Mouse (Mus musculus) neural tube, embryonic 13.5 days (tissue): ENCODE results near the gene Cisd1. TPM values are rescaled to one million over a fixed set of nuclear protein-coding genes. Genes with fewer than 3 reads are reported as not detected.

Experiments used
- ATAC-seq: fragments of 200-750 bp; cut with Nextera tagmentation; 2 replicates; pipeline ENCODE4 v1.8.0; 2017; ENCODE audit warnings: low read depth, mild to moderate bottlenecking, moderate TSS enrichment, moderate library complexity
- H3K27ac ChIP-seq: fragments of 300-500 bp; sonication (generic); replicated peaks from 2 replicates; pipeline ENCODE4 v1.5.1; 2015; ENCODE audit warnings: moderate library complexity, mild to moderate bottlenecking, inconsistent platforms
- H3K27me3 ChIP-seq: fragments of 300-500 bp; sonication (generic); 2 replicates; pipeline ENCODE4 v1.6.1; 2015; ENCODE audit warnings: mild to moderate bottlenecking, inconsistent platforms
- H3K36me3 ChIP-seq: fragments of 300-500 bp; sonication (generic); 2 replicates; pipeline ENCODE4 v1.6.1; 2015; ENCODE audit warnings: mild to moderate bottlenecking, inconsistent platforms
- H3K4me1 ChIP-seq: fragments of 300-500 bp; sonication (generic); replicated peaks from 2 replicates; pipeline ENCODE4 v1.6.1; 2015; ENCODE audit warnings: inconsistent platforms
- H3K4me2 ChIP-seq: fragments of 300-500 bp; sonication (generic); 2 replicates; pipeline ENCODE4 v1.6.1; 2015; ENCODE audit warnings: inconsistent platforms, mild to moderate bottlenecking, moderate library complexity
- H3K4me3 ChIP-seq: fragments of 300-500 bp; sonication (generic); 2 replicates; pipeline ENCODE4 v1.5.1; 2015; ENCODE audit warnings: mild to moderate bottlenecking, inconsistent platforms
- H3K9ac ChIP-seq: fragments of 300-500 bp; sonication (generic); 2 replicates; pipeline ENCODE4 v1.6.1; 2015; ENCODE audit warnings: moderate library complexity, mild to moderate bottlenecking, inconsistent platforms
- H3K9me3 ChIP-seq: fragments of 300-500 bp; sonication (generic); 2 replicates; pipeline ENCODE4 v1.6.1; 2016; ENCODE audit warnings: inconsistent platforms
- WGBS: fragments of 180-500 bp; shearing (Covaris S2); methylation state at CpG from one replicate; pipeline ENCODE4 v1.1.7; 2015; 5-methylcytosine and 5-hydroxymethylcytosine counted together
- polyA plus RNA-seq: library from polyadenylated mRNA; unstranded; fragments of >200 nt; fragmentation: Nextera tagmentation; extraction: Ambion mirVana; gene quantifications from 2 replicates; pipeline ENCODE4 v1.2.1, GENCODE M21; 2015

Gene Cisd1
- polyA plus RNA-seq, 1 experiment from 2014 or later = 259 TPM

DNA sequence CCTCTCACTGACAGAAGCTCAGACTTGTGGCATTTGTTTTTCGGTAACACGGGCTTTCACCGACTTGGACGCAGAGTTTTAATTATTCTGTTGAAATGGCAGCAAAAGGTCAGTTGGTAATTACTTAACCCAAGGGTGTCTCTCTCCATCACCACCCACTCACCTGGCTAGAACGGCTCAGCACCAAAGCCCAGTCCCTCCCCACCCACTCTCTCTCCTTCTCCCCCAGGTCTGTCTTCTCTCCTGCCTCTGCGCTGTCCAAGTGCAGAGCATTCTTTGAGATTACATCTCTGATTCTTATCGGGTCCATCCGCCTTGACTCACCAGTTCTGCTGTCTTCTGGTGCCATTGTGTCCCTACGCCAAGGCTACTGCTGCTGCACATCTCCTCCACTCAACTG, 11.9 kb downstream of the Cisd1 start:
- Histone ChIP-seq H3K4me2 (no peak overlapping the region), H3K27me3 (no peaks in the 10 kb centered on the region), H3K9me3 (no peaks in the 10 kb centered on the region), H3K9ac (no peak overlapping the region), H3K36me3 (peaks cover 53% of the 10 kb centered on the region), H3K27ac (no peak overlapping the region), H3K4me3 (no peak overlapping the region), H3K4me1 (no peaks in the 10 kb centered on the region)
- 97% methylated on average over 9 of the region's 9 CpGs for WGBS
- ATAC-seq = no peak

DNA sequence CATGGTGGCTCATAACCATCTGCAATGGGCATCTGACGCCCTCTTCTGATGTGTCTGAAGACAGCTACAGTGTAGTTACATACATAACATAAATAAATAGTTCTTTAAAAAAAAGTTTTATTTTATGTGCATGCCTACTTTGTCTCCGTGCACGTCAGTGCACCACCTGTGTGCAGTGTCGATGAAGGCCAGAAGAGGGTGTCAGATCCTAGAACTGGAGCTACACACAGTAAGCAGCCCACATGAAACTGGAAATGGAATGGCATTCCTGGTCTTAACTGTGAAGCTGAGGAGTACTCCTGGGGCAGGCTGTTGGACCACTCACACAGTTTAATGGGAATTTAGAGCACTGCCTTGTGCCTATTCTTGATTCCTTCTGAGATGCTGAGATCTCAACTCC, 12.4 kb downstream of the Cisd1 start:
- H3K9ac ChIP-seq = no peak overlapping the region
- H3K9me3 ChIP-seq = no peaks in the 10 kb centered on the region
- ATAC-seq = no peak
- H3K4me2 ChIP-seq = no peak overlapping the region
- H3K27me3 ChIP-seq = no peaks in the 10 kb centered on the region
- no peaks in the 10 kb centered on the region for H3K4me1 ChIP-seq
- H3K4me3 ChIP-seq = no peak overlapping the region
- 88% methylated on average over 4 of the region's 4 CpGs for WGBS
- no peak overlapping the region for H3K27ac ChIP-seq
- peaks cover 53% of the 10 kb centered on the region for H3K36me3 ChIP-seq

DNA sequence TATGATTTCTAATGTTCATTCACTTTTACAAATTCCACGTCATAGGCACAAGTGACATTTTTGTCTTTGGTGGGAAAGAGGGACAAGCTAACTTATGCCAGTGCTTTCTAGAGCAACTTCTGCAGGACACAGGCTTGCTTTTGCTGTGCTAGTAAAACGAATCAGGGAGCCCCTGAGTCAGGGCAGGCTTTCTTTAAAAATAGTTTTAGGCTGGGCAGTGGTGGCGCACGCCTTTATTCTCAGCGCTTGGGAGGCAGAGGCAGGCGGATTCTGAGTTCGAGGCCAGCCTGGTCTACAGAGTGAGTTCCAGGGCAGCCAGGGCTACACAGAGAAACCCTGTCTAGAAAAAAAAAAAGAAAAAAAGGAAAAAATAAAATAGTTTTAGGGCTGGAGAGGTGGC, 12.8 kb downstream of the Cisd1 start:
- 96% methylated on average over 7 of the region's 7 CpGs for WGBS

DNA sequence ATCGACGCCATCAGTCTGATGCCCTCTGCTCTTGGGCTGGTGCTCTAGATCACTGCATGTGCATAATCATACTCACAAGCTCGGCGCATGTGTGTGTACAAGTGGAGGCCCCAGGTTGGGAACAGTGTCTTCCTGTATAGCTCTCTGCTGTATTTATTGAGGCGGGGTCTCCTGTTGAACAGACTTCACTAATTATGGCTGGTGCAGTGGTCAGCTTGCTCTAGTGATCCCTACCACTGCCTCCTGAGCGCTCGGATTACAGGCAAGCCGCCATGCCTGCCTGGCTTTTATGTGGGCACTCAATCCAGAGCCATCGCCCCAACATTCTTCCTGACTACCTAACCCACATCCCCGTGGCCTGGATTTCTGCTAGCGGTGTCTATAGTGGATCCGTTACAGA, 14.7 kb downstream of the Cisd1 start:
- Histone ChIP-seq H3K27me3 (no peaks in the 10 kb centered on the region), H3K4me3 (no peak overlapping the region), H3K9me3 (no peaks in the 10 kb centered on the region), H3K9ac (no peak overlapping the region), H3K27ac (no peak overlapping the region), H3K36me3 (peaks cover 40% of the 10 kb centered on the region), H3K4me2 (no peak overlapping the region), H3K4me1 (no peaks in the 10 kb centered on the region)
- 95% methylated on average over 12 of the region's 12 CpGs for WGBS
- ATAC-seq = no peak

More for the DNA sequence above, 12.8 kb downstream of the Cisd1 start:
- no peak overlapping the region for H3K9ac ChIP-seq
- no peaks in the 10 kb centered on the region for H3K27me3 ChIP-seq
- no peaks in the 10 kb centered on the region for H3K9me3 ChIP-seq
- H3K4me1 ChIP-seq = no peaks in the 10 kb centered on the region
- no peak overlapping the region for H3K4me3 ChIP-seq
- no peak for ATAC-seq
- H3K27ac ChIP-seq = no peak overlapping the region
- peaks cover 53% of the 10 kb centered on the region for H3K36me3 ChIP-seq
- H3K4me2 ChIP-seq = no peak overlapping the region

DNA sequence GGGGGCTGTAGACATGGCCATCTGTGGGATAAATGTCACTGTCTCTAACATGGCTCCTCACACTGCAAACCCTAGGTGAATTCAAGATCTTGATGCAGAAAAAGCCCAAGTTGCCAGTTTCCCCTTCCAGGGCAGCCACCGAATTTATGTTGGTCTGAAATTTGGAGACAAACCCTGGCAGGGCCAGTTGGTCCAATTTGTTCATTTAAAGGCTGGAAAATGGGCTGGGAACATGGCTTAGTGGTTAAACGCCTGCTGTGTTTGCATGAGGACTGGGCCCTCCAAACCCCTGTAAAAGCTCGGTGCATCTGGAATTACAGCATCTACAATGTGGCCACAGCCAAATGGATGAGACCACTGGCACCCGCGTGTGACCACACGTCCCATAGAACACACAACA, 15.5 kb downstream of the Cisd1 start:
- Histone ChIP-seq H3K4me1 (no peaks in the 10 kb centered on the region), H3K9ac (no peak overlapping the region), H3K9me3 (no peaks in the 10 kb centered on the region), H3K27me3 (no peaks in the 10 kb centered on the region), H3K36me3 (peaks cover 32% of the 10 kb centered on the region), H3K4me3 (no peak overlapping the region), H3K4me2 (no peak overlapping the region), H3K27ac (no peak overlapping the region)
- WGBS = 94% methylated on average over 6 of the region's 6 CpGs
- no peak for ATAC-seq

DNA sequence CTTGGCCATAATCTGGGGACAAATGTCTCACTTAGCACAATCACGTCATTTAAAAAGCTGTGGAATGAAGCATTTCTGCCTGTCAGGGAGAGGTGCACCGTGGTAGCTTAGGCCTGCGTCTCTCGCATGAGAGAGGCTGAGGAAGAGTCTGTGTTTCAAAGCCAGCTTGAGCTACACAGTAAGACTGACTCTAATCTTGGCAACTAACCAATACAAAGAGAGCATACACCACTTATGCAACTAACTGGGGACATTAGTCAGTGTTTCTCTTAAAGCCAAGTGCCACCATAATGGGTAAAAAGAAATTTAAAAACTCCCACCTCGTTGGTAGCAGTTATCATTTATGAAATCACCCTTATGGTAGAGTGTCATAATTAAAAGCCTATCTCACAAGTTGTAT, 15.9 kb downstream of the Cisd1 start:
- Histone ChIP-seq H3K4me3 (no peak overlapping the region), H3K4me2 (no peak overlapping the region), H3K27ac (no peak overlapping the region), H3K9me3 (no peaks in the 10 kb centered on the region), H3K4me1 (no peaks in the 10 kb centered on the region), H3K9ac (no peak overlapping the region), H3K36me3 (peaks cover 28% of the 10 kb centered on the region), H3K27me3 (no peaks in the 10 kb centered on the region)
- no peak for ATAC-seq
- 91% methylated on average over 5 of the region's 5 CpGs for WGBS

DNA sequence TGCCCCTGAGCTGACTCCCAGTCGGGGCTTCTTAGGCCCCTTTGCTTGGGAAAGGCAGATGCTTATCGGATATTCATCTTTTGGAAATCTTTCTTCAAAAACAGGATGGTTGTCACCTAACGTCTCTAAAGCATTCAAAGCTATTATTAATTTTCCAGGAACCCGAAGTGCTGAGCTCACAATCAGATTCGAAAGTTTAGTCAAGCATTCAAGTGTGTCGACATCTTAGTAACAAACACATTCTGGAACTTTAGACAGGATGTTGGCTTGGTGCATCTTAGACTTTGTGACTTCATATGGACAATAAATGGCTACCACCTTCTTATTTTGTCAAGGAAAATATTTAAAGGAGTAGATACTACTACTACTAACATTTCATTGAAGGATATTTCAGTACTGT, 16.4 kb downstream of the Cisd1 start:
- no peak overlapping the region for H3K27ac ChIP-seq
- H3K4me1 ChIP-seq = no peaks in the 10 kb centered on the region
- H3K4me2 ChIP-seq = no peak overlapping the region
- H3K9ac ChIP-seq = no peak overlapping the region
- no peak overlapping the region for H3K4me3 ChIP-seq
- no peaks in the 10 kb centered on the region for H3K9me3 ChIP-seq
- ATAC-seq = no peak
- 89% methylated on average over 6 of the region's 6 CpGs for WGBS
- peaks cover 23% of the 10 kb centered on the region for H3K36me3 ChIP-seq
- H3K27me3 ChIP-seq = no peaks in the 10 kb centered on the region

DNA sequence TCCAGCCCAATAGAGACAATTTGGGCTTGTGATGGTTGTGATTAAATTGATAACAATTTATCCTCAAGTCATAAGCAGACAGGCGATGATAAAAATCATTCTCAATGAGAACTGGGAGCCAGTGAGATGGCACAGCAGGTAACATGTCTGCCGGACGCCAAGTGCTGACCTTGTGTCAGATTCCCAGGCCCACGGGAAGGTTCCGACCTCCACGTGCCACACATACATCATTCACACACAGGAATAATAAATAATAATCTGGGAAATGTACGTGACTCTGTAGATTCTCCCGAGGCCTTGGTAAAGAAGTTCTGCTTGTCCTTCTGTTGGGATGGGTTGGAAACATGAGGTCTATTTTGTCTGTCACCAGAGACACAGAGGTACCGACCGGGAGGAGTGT, 17.4 kb downstream of the Cisd1 start:
- no peak overlapping the region for H3K4me2 ChIP-seq
- no peaks in the 10 kb centered on the region for H3K4me1 ChIP-seq
- no peak for ATAC-seq
- H3K27me3 ChIP-seq = no peaks in the 10 kb centered on the region
- no peak overlapping the region for H3K27ac ChIP-seq
- H3K4me3 ChIP-seq = no peak overlapping the region
- 82% methylated on average over 10 of the region's 10 CpGs for WGBS
- H3K36me3 ChIP-seq = peaks cover 20% of the 10 kb centered on the region
- no peaks in the 10 kb centered on the region for H3K9me3 ChIP-seq
- H3K9ac ChIP-seq = no peak overlapping the region

DNA sequence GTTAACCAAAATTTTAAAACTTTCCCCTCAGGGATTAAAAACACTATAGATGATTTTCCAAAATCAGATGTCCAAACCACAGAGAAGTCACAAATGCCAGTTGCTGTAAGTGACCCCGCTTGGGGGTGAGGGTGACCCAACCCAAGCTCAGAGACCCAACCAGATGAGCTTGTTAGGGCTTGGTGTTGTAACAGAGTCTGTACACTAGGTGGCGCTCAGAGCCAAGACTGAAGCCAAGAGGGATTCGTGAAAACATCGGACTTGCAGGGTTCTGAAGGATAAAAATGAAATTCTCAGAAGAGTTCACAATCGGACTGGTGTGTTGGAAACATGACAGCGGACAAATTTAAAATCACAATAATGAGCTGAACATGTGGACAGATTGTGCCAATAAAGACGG, 18.0 kb downstream of the Cisd1 start:
- H3K4me2 ChIP-seq = no peak overlapping the region
- no peak overlapping the region for H3K27ac ChIP-seq
- no peak overlapping the region for H3K4me3 ChIP-seq
- ATAC-seq = no peak
- no peak overlapping the region for H3K9ac ChIP-seq
- no peaks in the 10 kb centered on the region for H3K9me3 ChIP-seq
- WGBS = 16% methylated on average over 7 of the region's 7 CpGs
- peaks cover 17% of the 10 kb centered on the region for H3K36me3 ChIP-seq
- H3K4me1 ChIP-seq = no peaks in the 10 kb centered on the region
- H3K27me3 ChIP-seq = no peaks in the 10 kb centered on the region

DNA sequence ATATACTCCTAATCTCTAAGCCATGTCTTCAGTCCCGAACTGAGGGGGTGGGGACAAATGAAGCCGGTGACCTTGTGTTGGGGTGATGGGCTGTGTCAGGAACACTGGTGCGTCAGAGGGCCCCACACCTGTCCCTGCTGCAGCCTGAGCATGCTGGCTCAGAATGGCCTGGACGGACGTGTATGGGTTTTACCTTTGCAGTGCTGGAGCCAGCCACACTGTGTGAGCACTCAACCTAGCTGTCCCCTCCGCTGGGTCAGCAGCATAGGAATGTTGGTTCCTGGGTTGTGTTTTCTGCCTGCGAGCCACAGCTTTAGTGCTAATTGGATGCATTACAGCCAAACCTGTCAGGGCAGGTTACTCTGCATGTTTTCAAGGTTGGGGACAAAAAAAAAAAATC, 18.6 kb downstream of the Cisd1 start:
- no peaks in the 10 kb centered on the region for H3K27me3 ChIP-seq
- H3K9ac ChIP-seq = no peak overlapping the region
- 84% methylated on average over 7 of the region's 7 CpGs for WGBS
- no peak overlapping the region for H3K27ac ChIP-seq
- H3K4me2 ChIP-seq = no peak overlapping the region
- no peak for ATAC-seq
- H3K9me3 ChIP-seq = no peaks in the 10 kb centered on the region
- H3K4me1 ChIP-seq = no peaks in the 10 kb centered on the region
- H3K36me3 ChIP-seq = peaks cover 17% of the 10 kb centered on the region
- no peak overlapping the region for H3K4me3 ChIP-seq

DNA sequence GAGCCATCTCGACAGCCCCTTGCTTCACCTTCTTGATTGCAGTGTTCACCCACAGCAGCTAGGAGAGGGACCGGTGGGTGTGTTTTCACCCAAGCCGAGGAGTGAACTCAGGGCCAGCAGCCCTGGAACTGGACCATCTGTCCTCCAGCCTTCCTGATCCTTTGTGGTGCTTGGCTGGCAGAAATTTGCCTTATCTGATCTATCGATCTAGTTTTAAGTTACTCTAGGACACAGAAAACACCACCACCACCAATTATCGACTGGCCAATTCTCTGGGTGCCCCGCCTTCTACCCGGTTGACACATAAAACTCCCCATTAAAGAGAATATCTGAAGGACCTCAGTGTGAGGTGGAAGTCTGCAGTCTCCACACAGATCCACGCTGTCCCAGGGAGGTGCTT, 21.1 kb downstream of the Cisd1 start:
- H3K36me3 ChIP-seq = no peaks in the 10 kb centered on the region
- no peak overlapping the region for H3K4me3 ChIP-seq
- no peak overlapping the region for H3K9ac ChIP-seq
- H3K4me2 ChIP-seq = no peak overlapping the region
- WGBS = 91% methylated on average over 8 of the region's 8 CpGs
- no peak for ATAC-seq
- H3K27ac ChIP-seq = no peak overlapping the region
- H3K9me3 ChIP-seq = no peaks in the 10 kb centered on the region
- no peaks in the 10 kb centered on the region for H3K27me3 ChIP-seq
- no peaks in the 10 kb centered on the region for H3K4me1 ChIP-seq

DNA sequence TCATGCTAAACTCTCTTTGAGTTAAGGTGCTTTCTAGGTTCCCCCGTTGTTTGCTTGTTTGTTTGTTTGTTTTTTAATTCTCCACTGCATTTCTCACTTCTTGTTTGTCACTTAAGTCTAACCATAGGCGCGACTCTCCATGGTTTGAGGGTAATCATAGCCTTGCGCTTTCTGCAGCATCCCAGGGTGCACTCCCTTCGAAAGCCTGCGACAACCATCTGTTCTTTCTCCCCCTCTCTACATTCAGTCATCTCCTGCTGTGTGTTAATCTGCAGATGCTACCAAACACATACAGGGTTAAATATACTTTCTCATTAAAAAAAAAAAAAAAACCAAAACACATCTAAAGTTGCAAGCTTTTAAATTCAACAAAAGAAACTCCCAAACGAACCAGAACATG, 28.3 kb downstream of the Cisd1 start:
- WGBS = 69% methylated on average over 7 of the region's 7 CpGs
- Histone ChIP-seq H3K27me3 (no peaks in the 10 kb centered on the region), H3K4me2 (no peak overlapping the region), H3K9ac (no peak overlapping the region), H3K4me1 (no peaks in the 10 kb centered on the region), H3K36me3 (no peaks in the 10 kb centered on the region), H3K4me3 (no peak overlapping the region), H3K27ac (no peak overlapping the region), H3K9me3 (no peaks in the 10 kb centered on the region)
- no peak for ATAC-seq

DNA sequence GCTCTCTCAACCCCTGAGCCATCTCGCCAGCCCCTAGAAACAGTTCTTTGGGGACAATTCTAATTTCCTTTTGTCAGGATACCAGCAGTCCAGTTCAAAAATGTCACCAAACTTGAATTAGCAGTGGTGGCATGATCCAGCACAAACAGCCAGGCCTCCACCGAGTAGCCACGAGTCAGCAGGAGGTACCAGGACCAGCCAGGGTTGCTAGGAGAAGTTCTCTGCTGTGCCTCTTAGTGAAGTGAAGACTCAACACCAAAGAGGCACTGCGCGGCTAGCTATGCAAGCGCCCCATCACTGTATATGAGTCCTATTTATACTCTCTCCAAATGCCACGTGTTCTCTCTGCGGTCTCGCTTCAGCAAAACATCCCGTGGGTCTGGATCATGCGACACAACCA, 28.7 kb downstream of the Cisd1 start:
- H3K27me3 ChIP-seq = no peaks in the 10 kb centered on the region
- no peaks in the 10 kb centered on the region for H3K9me3 ChIP-seq
- no peak overlapping the region for H3K9ac ChIP-seq
- H3K4me2 ChIP-seq = no peak overlapping the region
- 76% methylated on average over 11 of the region's 11 CpGs for WGBS
- no peak overlapping the region for H3K27ac ChIP-seq
- H3K36me3 ChIP-seq = no peaks in the 10 kb centered on the region
- no peak for ATAC-seq
- no peaks in the 10 kb centered on the region for H3K4me1 ChIP-seq
- H3K4me3 ChIP-seq = no peak overlapping the region
